Mouse (Mus musculus) intestine, postnatal 0 days (tissue): Measurements from ENCODE around the gene Zfp217. TPM values are rescaled to one million over a fixed set of nuclear protein-coding genes. Genes with fewer than 3 reads are reported as not detected.

Experiments used
- ATAC-seq: fragments of 200-750 bp; cut with Nextera tagmentation; 2 replicates; pipeline ENCODE4 v1.8.0; 2017; ENCODE audit warnings: mild to moderate bottlenecking, moderate TSS enrichment, moderate library complexity
- H3K27ac ChIP-seq: fragments of 300-500 bp; sonication (generic); 2 replicates; pipeline ENCODE4 v1.5.1; 2014; ENCODE audit warnings: mild to moderate bottlenecking, low read depth, low read length, moderate library complexity
- H3K27me3 ChIP-seq: fragments of 300-500 bp; sonication (generic); replicated peaks from 2 replicates; pipeline ENCODE4 v1.6.1; 2014; ENCODE audit warnings: low read length, mixed read lengths; ENCODE audit not compliant: control insufficient read depth, insufficient read depth
- H3K36me3 ChIP-seq: fragments of 300-500 bp; sonication (generic); 2 replicates; pipeline ENCODE4 v1.6.1; 2014; ENCODE audit warnings: mild to moderate bottlenecking, moderate library complexity; ENCODE audit not compliant: control insufficient read depth, insufficient read depth
- H3K4me1 ChIP-seq: fragments of 300-500 bp; sonication (generic); replicated peaks from 2 replicates; pipeline ENCODE4 v1.6.1; 2014; ENCODE audit warnings: antibody characterized with exemption, low read length, mixed read lengths; ENCODE audit not compliant: control insufficient read depth, insufficient read depth
- H3K4me2 ChIP-seq: fragments of 300-500 bp; sonication (generic); replicated peaks from 2 replicates; pipeline ENCODE4 v1.6.1; 2014; ENCODE audit warnings: low read depth, mild to moderate bottlenecking, moderate library complexity
- H3K4me3 ChIP-seq: fragments of 300-500 bp; sonication (generic); 2 replicates; pipeline ENCODE4 v1.5.1; 2014; ENCODE audit warnings: low read depth, low read length
- H3K9ac ChIP-seq: fragments of 300-500 bp; sonication (generic); 2 replicates; pipeline ENCODE4 v1.6.1; 2014; ENCODE audit warnings: mild to moderate bottlenecking, low read depth, low read length
- H3K9me3 ChIP-seq: fragments of 300-500 bp; sonication (generic); 2 replicates; pipeline ENCODE4 v1.6.1; 2016; ENCODE audit warnings: mixed run types; ENCODE audit not compliant: control insufficient read depth
- CTCF ChIP-seq: sonication (generic); IDR thresholded peaks from 2 replicates; pipeline ENCODE4 v1.5.1; 2016; ENCODE audit warnings: low read depth, mild to moderate bottlenecking, control low read depth, antibody characterized with exemption, moderate library complexity
- WGBS: fragments of 180-500 bp; shearing (Covaris S2); extraction: QIAGEN DNeasy Blood & Tissue Kit; methylation state at CpG from one replicate; pipeline ENCODE4 v1.1.7; 2014; 5-methylcytosine and 5-hydroxymethylcytosine counted together
- polyA plus RNA-seq: library from polyadenylated mRNA; unstranded; fragments of >200 nt; fragmentation: Nextera tagmentation; extraction: Ambion mirVana; gene quantifications from 2 replicates; pipeline ENCODE4 v1.2.1, GENCODE M21; 2015

Zfp217 gene
- polyA plus RNA-seq, 1 experiment from 2014 or later = 2.2 TPM

DNA sequence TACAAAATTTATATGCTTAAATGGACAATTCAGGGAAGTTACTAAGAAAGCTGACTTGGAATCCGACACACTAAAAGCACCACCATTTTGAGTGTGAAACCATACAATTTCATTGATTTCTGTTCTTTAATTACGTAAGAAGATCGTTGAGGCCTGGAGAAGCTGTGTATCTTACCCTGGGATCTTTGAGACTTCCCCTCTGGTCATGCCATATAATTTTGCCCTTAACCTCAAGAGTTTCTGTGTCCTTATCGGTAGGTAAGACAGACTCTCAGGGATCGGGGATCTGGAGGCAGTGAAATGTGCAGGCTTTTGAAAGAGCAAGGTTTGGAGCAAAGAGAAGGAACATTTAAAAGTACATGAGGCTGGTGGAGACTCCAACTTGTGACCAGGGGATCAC lies 31.4 kb upstream of the Zfp217 start:
- Histone ChIP-seq H3K4me3 (no peak overlapping the region), H3K27ac (no peak overlapping the region), H3K9me3 (no peaks in the 10 kb centered on the region), H3K36me3 (no peaks in the 10 kb centered on the region), H3K9ac (no peak overlapping the region), H3K27me3 (no peaks in the 10 kb centered on the region), H3K4me1 (peaks cover 12% of the 10 kb centered on the region), H3K4me2 (no peak overlapping the region)
- no peak for ATAC-seq
- TF ChIP-seq CTCF = no peak
- WGBS = 58% methylated on average over 5 of the region's 5 CpGs

DNA sequence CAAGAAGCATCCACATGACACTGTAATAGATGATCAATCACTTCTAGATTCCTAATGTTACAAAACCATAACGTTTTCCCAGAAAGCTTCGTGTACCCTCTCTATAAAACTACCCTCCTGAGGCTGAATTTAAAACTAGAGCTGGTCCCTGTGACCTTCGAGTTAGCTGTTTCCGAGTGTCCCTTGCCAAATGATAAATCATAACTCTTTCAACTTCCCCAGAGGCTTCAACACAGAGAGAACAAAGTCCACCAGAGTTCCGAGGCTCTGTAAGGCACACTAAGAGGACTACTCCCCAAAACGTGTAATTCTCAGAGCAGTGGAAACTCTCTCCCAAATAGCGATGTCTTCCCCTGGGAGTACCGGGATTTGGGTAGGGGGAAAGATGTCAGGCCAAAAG lies 29.4 kb upstream of the Zfp217 start:
- Histone ChIP-seq H3K9me3 (no peaks in the 10 kb centered on the region), H3K4me1 (peaks cover 16% of the 10 kb centered on the region), H3K9ac (no peak overlapping the region), H3K36me3 (no peaks in the 10 kb centered on the region), H3K4me3 (no peak overlapping the region), H3K27ac (no peak overlapping the region), H3K4me2 (peak overlapping the region; percentile 46), H3K27me3 (no peaks in the 10 kb centered on the region)
- WGBS = 12% methylated on average over 8 of the region's 8 CpGs
- no peak for TF ChIP-seq CTCF
- no peak for ATAC-seq

DNA sequence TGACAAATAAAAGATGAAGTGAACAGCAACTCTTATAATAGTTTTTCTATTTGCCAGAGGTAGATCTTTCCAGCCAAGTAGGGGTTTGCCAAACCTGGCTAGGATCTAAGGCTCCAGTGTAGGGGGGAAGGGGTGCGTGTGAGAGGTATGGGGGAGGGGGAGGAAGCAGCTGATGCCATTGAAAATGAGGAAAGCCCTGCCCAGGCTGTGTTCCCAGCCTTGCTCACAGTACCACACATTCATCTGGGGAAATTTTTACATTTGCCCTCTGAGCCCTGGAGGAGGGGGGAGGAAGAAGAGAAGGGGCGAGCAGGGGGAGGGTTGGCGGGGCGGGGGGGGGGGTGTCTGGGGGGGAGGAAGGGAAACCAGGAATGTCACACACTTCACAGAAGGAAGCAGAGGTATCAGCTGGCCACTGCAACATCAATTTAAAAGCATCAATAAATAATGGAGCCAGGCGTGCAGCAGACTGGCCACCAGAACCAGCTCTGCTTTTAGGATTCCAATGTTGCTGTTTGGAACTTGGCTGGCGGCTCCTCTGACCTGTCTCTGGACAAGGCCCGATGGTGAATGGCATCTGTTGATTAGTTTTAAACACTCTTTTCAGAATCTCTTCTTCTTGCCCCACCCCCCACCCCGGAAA lies 28.5 kb upstream of the Zfp217 start:
- Histone ChIP-seq H3K4me2 (no peak overlapping the region), H3K4me3 (no peak overlapping the region), H3K9me3 (no peaks in the 10 kb centered on the region), H3K27ac (no peak overlapping the region), H3K9ac (no peak overlapping the region), H3K27me3 (no peaks in the 10 kb centered on the region), H3K36me3 (no peaks in the 10 kb centered on the region), H3K4me1 (peaks cover 16% of the 10 kb centered on the region)
- 33% methylated on average over 6 of the region's 8 CpGs for WGBS
- TF ChIP-seq CTCF = no peak
- no peak for ATAC-seq

DNA sequence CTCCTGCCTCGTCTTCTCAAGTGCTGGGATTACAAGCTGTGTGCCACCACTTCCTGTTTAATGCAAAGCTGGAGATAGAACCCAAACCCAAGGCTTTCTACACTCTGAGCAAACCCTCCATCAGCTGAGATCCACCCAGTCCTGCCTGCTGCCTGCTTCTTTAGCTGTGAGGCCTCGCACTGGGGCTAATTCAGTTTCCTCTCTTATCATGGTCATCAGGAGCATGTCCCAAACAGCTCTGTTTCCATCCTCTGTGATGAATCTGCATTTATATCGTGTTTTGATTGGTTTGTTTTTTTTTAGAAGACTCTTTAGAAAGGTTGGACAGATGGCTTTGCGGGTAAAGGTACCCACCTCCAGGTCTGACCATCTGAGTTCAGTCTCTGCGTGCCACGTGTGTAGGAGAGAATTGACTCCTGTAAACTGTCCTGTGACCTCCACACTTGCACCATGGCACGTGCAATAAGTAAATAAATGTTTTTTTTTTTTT lies 27.8 kb upstream of the Zfp217 start:
- 36% methylated on average over 7 of the region's 7 CpGs for WGBS
- Histone ChIP-seq H3K9me3 (no peaks in the 10 kb centered on the region), H3K27me3 (no peaks in the 10 kb centered on the region), H3K9ac (no peak overlapping the region), H3K36me3 (no peaks in the 10 kb centered on the region), H3K4me1 (peaks cover 16% of the 10 kb centered on the region), H3K27ac (no peak overlapping the region), H3K4me3 (no peak overlapping the region), H3K4me2 (no peak overlapping the region)
- no peak for TF ChIP-seq CTCF
- ATAC-seq = no peak

DNA sequence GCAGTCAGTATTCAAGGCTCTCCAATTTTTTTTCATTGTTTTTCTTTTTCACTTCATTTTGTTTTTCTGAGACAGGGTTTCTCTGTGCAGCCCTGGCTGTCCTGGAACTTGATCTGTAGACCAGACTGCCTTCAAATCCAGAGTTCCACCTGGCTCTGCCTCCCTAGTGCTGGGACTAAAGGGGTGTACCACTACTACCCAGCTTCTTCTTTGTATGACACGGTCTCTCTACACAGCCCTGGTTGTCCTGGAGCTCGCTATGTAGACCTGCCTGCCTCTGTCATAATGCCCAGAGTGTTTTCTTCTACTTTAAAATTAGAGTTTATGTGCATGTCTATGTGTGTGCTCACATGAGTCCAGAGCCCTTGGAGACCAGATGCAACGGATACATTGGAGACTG lies 27.3 kb upstream of the Zfp217 start:
- no peak for ATAC-seq
- Histone ChIP-seq H3K4me3 (no peak overlapping the region), H3K9ac (no peak overlapping the region), H3K4me2 (no peak overlapping the region), H3K27ac (no peak overlapping the region), H3K36me3 (no peaks in the 10 kb centered on the region), H3K4me1 (peaks cover 16% of the 10 kb centered on the region), H3K9me3 (no peaks in the 10 kb centered on the region), H3K27me3 (no peaks in the 10 kb centered on the region)
- 67% methylated on average over 3 of the region's 3 CpGs for WGBS
- no peak for TF ChIP-seq CTCF

DNA sequence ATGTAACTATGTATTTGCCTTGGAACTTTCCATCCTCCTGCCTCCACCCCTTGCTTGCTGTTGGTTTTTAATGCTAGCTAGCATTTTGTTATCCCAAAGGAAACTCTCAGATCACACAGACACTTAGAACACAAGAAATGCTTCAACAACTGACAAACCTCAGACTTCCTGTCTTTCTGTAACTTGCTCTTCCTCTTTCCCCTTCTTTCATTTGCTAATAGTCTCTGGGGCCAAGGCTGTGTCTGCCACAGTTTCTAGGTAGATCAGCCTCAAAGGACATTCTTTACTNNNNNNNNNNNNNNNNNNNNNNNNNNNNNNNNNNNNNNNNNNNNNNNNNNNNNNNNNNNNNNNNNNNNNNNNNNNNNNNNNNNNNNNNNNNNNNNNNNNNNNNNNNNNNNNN lies 21.2 kb upstream of the Zfp217 start:
- no peaks in the 10 kb centered on the region for H3K27me3 ChIP-seq
- no peak for TF ChIP-seq CTCF
- no peak overlapping the region for H3K9ac ChIP-seq
- H3K4me1 ChIP-seq = 0 out of 2 replicates have a peak, but pooled peaks cover 2% of the 10 kb centered on the region
- no peak overlapping the region for H3K4me2 ChIP-seq
- no peak overlapping the region for H3K4me3 ChIP-seq
- no peaks in the 10 kb centered on the region for H3K36me3 ChIP-seq
- no peaks in the 10 kb centered on the region for H3K9me3 ChIP-seq
- ATAC-seq = no peak
- no peak overlapping the region for H3K27ac ChIP-seq
